Mouse (Mus musculus) midbrain, embryonic 12.5 days (tissue): ENCODE measurements around the gene Klhdc7a. TPM values are rescaled to one million over a fixed set of nuclear protein-coding genes. Genes with fewer than 3 reads are reported as not detected.

Experiments used
- ATAC-seq: fragments of 200-750 bp; cut with Nextera tagmentation; 2 replicates; pipeline ENCODE4 v1.8.0; 2017; ENCODE audit warnings: low read depth, moderate TSS enrichment, moderate library complexity; ENCODE audit not compliant: low FRiP score
- H3K27ac ChIP-seq: fragments of 300-500 bp; sonication (generic); replicated peaks from 2 replicates; pipeline ENCODE4 v1.5.1; 2016; ENCODE audit warnings: mild to moderate bottlenecking
- H3K27me3 ChIP-seq: fragments of 300-500 bp; sonication (generic); 2 replicates; pipeline ENCODE4 v1.6.1; 2016; ENCODE audit warnings: mild to moderate bottlenecking
- H3K36me3 ChIP-seq: fragments of 300-500 bp; sonication (generic); 2 replicates; pipeline ENCODE4 v1.6.1; 2016
- H3K4me1 ChIP-seq: fragments of 300-500 bp; sonication (generic); 2 replicates; pipeline ENCODE4 v1.6.1; 2016
- H3K4me2 ChIP-seq: fragments of 300-500 bp; sonication (generic); replicated peaks from 2 replicates; pipeline ENCODE4 v1.6.1; 2016; ENCODE audit warnings: mild to moderate bottlenecking, moderate library complexity
- H3K4me3 ChIP-seq: fragments of 300-500 bp; sonication (generic); 2 replicates; pipeline ENCODE4 v1.5.1; 2016; ENCODE audit warnings: mild to moderate bottlenecking
- H3K9ac ChIP-seq: fragments of 300-500 bp; sonication (generic); replicated peaks from 2 replicates; pipeline ENCODE4 v1.6.1; 2016; ENCODE audit warnings: mild to moderate bottlenecking, moderate library complexity
- H3K9me3 ChIP-seq: fragments of 300-500 bp; sonication (generic); 2 replicates; pipeline ENCODE4 v1.6.1; 2016; ENCODE audit warnings: mild to moderate bottlenecking
- WGBS: fragments of 180-500 bp; shearing (Covaris S2); methylation state at CpG from one replicate; pipeline ENCODE4 v1.1.7; 2016; 5-methylcytosine and 5-hydroxymethylcytosine counted together
- microRNA counts: library from miRNA; unstranded; fragments of <30 nt; microRNA quantifications from one replicate; lab custom pipeline; 2017
- microRNA-seq: library from miRNA; unstranded; fragments of <30 nt; microRNA quantifications from one replicate; pipeline ENCODE4, GENCODE M21; 2017
- polyA plus RNA-seq: library from polyadenylated mRNA; unstranded; fragments of >200 nt; fragmentation: Nextera tagmentation; extraction: Ambion mirVana; gene quantifications from 2 replicates; pipeline ENCODE4 v1.2.1, GENCODE M21; 2016

The Klhdc7a gene
- polyA plus RNA-seq, 1 experiment from 2014 or later: 0.28 TPM

- ATAC-seq: no peak
- Histone ChIP-seq H3K27ac (peak overlapping the region; percentile 86), H3K4me1 (peaks cover 27% of the 10 kb centered on the region), H3K27me3 (peaks cover 51% of the 10 kb centered on the region), H3K4me2 (peak overlapping the region; percentile 53), H3K4me3 (peak overlapping the region; percentile 32; the same call in 1 of the 2 replicates), H3K36me3 (no peaks in the 10 kb centered on the region), H3K9ac (peak overlapping the region; percentile 24; the same call in 1 of the 2 replicates), H3K9me3 (0 out of 2 replicates have a peak, but pooled peaks cover 4% of the 10 kb centered on the region)
- 2% methylated on average over 11 of the region's 11 CpGs for WGBS
Observed at GRCm38 (mm10) chr4:139926161-139926561, 41.7 kb downstream of the Klhdc7a start.

- peak overlapping the region; percentile 86 for H3K27ac ChIP-seq
Observed at GRCm38 (mm10) chr4:139925275-139926160, 42.3 kb downstream of the Klhdc7a start.

GRCm38 (mm10) chr4:139916731-139917130, 51.1 kb downstream of the Klhdc7a start:
- H3K4me3 ChIP-seq: no peak overlapping the region
- ATAC-seq: no peak
- H3K27ac ChIP-seq: no peak overlapping the region
- H3K9me3 ChIP-seq: 0 out of 2 replicates have a peak, but pooled peaks cover 3% of the 10 kb centered on the region
- no peak overlapping the region for H3K4me2 ChIP-seq
- peaks cover 11% of the 10 kb centered on the region; the same call in 1 of the 2 replicates for H3K4me1 ChIP-seq
- no peak overlapping the region for H3K9ac ChIP-seq
- 80% methylated on average over 7 of the region's 7 CpGs for WGBS
- no peaks in the 10 kb centered on the region for H3K36me3 ChIP-seq
- H3K27me3 ChIP-seq: peaks cover 37% of the 10 kb centered on the region

More at GRCm38 (mm10) chr4:139925275-139926160, 42.3 kb downstream of the Klhdc7a start:
- Histone ChIP-seq H3K9me3 (0 out of 2 replicates have a peak, but pooled peaks cover 4% of the 10 kb centered on the region), H3K9ac (peak overlapping the region; percentile 24; the same call in 1 of the 2 replicates), H3K4me3 (peak overlapping the region; percentile 32), H3K27me3 (peaks cover 51% of the 10 kb centered on the region), H3K4me1 (peaks cover 23% of the 10 kb centered on the region), H3K4me2 (peak overlapping the region; percentile 53), H3K36me3 (no peaks in the 10 kb centered on the region)
- 11% methylated on average over 34 of the region's 34 CpGs for WGBS
- ATAC-seq: peak; percentile 67

MicroRNAs within 50 kb of the gene (microRNA counts, 519-probe panel; counts per million panel counts)
- not detected for microRNA mmu-miR-2139 (lab: Ali Mortazavi, UCI)

Small RNA genes lying within 50 kb of the gene (microRNA-seq; reads per million reads assigned to microRNA genes)
- gene Mir2139: not detected

Other genes with a start within 250 kb of the Klhdc7a start
- gene Pax7, start 134.5 kb downstream of the Klhdc7a start, polyA plus RNA-seq: 4.4 and 5.7 TPM in 2 replicates